Comparison of ENCODE assay signal across 24 mouse cellular contexts in the genomic region with DNA sequence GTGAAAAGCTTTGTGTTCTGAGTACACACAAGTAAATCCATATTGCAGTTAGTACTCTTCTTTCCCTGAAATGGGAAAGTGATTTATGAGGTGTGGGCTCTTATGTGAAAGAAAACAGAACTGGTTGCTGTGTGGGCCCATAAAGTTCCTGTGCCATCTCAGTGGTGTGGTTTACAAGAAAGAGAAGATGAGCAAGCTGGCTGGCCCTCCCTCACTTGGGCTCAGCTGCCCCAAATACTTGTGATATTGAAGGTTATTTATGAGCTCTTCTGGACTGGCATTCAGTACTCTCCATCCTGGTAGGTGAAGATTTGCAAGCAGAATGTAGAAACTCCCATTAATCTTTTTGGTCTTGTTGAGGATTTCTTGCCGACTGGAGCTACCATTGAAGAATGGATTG.
DNase-seq lines count a peak whose midpoint lies in the region; ATAC-seq and TF ChIP-seq lines count a peak whose summit lies in the region.
"Had no signal": no experiment of that assay in that cellular context is flagged by ENCODE, and none has a peak within 500 bp of the region (broad histone marks: within the 10 kb centered on the region; RNA-seq: fewer than 3 reads in every experiment).

No protein-coding gene starts in this region.

- no peaks in the 10 kb centered on the region for H3K9me3 ChIP-seq in heart, embryonic 12.5 days (replicated peaks)
- no peaks in the 10 kb centered on the region for H3K9me3 ChIP-seq in heart, postnatal 0 days (replicated peaks; ENCODE audit: control insufficient read depth, low read length)
- H3K9me3 ChIP-seq: embryonic facial prominence, embryonic 15.5 days; forebrain, embryonic 10.5 days; G1E; hindbrain, embryonic 12.5 days had no signal

- no peak for TF ChIP-seq EP300 in heart, postnatal 0 days (IDR thresholded peaks at IDR 0.05; ENCODE audit: low read depth)

- 86% methylated on average over 1 of the region's 1 CpGs for WGBS in heart, embryonic 12.5 days
- 78% methylated on average over 1 of the region's 1 CpGs for WGBS in heart, postnatal 0 days

- H3K4me2 ChIP-seq in heart, embryonic 12.5 days: no peak overlapping the region
- H3K4me2 ChIP-seq in heart, postnatal 0 days (ENCODE audit: low read depth, low read length): no peak overlapping the region
- H3K4me2 ChIP-seq: embryonic facial prominence, embryonic 15.5 days; hindbrain, embryonic 12.5 days had no signal

- no peak overlapping the region for H3K9ac ChIP-seq in heart, embryonic 12.5 days
- no peak overlapping the region for H3K9ac ChIP-seq in heart, postnatal 0 days (replicated peaks; ENCODE audit: low read depth, low read length)
- H3K9ac ChIP-seq: embryonic facial prominence, embryonic 15.5 days; hindbrain, embryonic 12.5 days had no signal

- TF ChIP-seq CTCF in heart, postnatal 0 days (IDR thresholded peaks at IDR 0.05; ENCODE audit: low read depth): no peak

- DNase-seq in gastrocnemius, adult 18-20 months (ENCODE audit: low spot score): peak; percentile 25
- DNase-seq in gastrocnemius, postnatal 36 days: no peak
- DNase-seq in heart, postnatal 25 days (ENCODE audit: low spot score): no peak
- DNase-seq in heart, postnatal 0 days (ENCODE audit: low spot score): no peak
- no peak for DNase-seq in heart, adult 9 months (ENCODE audit: low spot score in 2 of 2)
- DNase-seq in skeletal muscle tissue, adult 2 months (ENCODE audit: low read depth, low spot score): peak; percentile 59
- DNase-seq: adrenal gland, adult 8-10 months; B cell, adult 2 months; cerebellum, adult 8-10 months; cerebellum, postnatal 14 days; embryo, embryonic 11 days; gastrocnemius, postnatal 10 days; heart, postnatal 36 days had no signal

- H3K27me3 ChIP-seq in heart, embryonic 12.5 days (replicated peaks): no peaks in the 10 kb centered on the region
- H3K27me3 ChIP-seq in heart, postnatal 0 days (ENCODE audit: control insufficient read depth, insufficient read depth, low read length): no peaks in the 10 kb centered on the region
- H3K27me3 ChIP-seq: embryonic facial prominence, embryonic 15.5 days; hindbrain, embryonic 12.5 days had no signal

- intact Hi-C loops in gastrocnemius, postnatal 36 days (cut with DNase I): no loop called here
- intact Hi-C loops in heart, postnatal 25 days (cut with DNase I): no loop called here

- peaks cover 28% of the 10 kb centered on the region for H3K4me1 ChIP-seq in heart, embryonic 12.5 days (replicated peaks)
- peaks cover 27% of the 10 kb centered on the region for H3K4me1 ChIP-seq in heart, postnatal 0 days (ENCODE audit: control insufficient read depth, insufficient read depth)

- no peaks in the 10 kb centered on the region for H3K36me3 ChIP-seq in heart, embryonic 12.5 days
- H3K36me3 ChIP-seq in heart, postnatal 0 days (replicated peaks; ENCODE audit: control insufficient read depth, insufficient read depth, low read length): no peaks in the 10 kb centered on the region
- H3K36me3 ChIP-seq: embryonic facial prominence, embryonic 15.5 days; forebrain, embryonic 10.5 days; hindbrain, embryonic 12.5 days had no signal

- no peak overlapping the region for H3K4me3 ChIP-seq in heart, embryonic 12.5 days
- no peak overlapping the region for H3K4me3 ChIP-seq in heart, postnatal 0 days (ENCODE audit: low read depth, low read length)
- H3K4me3 ChIP-seq: embryonic facial prominence, embryonic 15.5 days; erythroblast, embryonic 14.5 days; forebrain, embryonic 10.5 days; hindbrain, embryonic 12.5 days had no signal

- 0 out of 2 replicates have a peak overlapping the region, but pooled peaks have one; percentile 90 for H3K27ac ChIP-seq in heart, embryonic 12.5 days (ENCODE audit: poor library complexity, severe bottlenecking)
- peak overlapping the region; percentile 80 for H3K27ac ChIP-seq in heart, postnatal 0 days (ENCODE audit: low read depth)
- H3K27ac ChIP-seq: embryonic facial prominence, embryonic 15.5 days; forebrain, embryonic 10.5 days; hindbrain, embryonic 12.5 days had no signal

- ATAC-seq in heart, embryonic 12.5 days (ENCODE audit: insufficient number of reproducible peaks, low FRiP score): no peak
- no peak for ATAC-seq in heart, postnatal 0 days (ENCODE audit: insufficient read depth, low read depth)
- ATAC-seq: CD4-positive, CD25-positive, alpha-beta regulatory T cell, adult 4 months; forebrain, embryonic 14.5 days; hindbrain, embryonic 16.5 days; inflammation-experienced regulatory T-cells, adult 6 months; intestine, postnatal 0 days had no signal

Comparison
In these comparisons a context has a peak if more than half of its experiments do, and no peak if none do; other contexts are left out.
1. DNase-seq: peak in gastrocnemius, adult 18-20 months (single experiment) and skeletal muscle tissue, adult 2 months (single experiment); none in gastrocnemius, postnatal 36 days (0 of 2), heart, postnatal 25 days (single experiment), heart, postnatal 0 days (single experiment) and heart, adult 9 months (0 of 2).